Mouse (Mus musculus): ENCODE data around the gene Pnliprp2.

Gene Pnliprp2

GRCm38 (mm10) chr19:58759423-58759822 is at the start of gene Pnliprp2:
TSS of gene Pnliprp2 (plus strand) at chr19:58759719.
- DNase-seq (ENCODE audit: low spot score in 2 of 2) = peak in 1 of 2 experiments; percentile 69

- no peak for DNase-seq (ENCODE audit: low spot score in 2 of 2)
Observed at GRCm38 (mm10) chr19:58717925-58718324, 41.6 kb upstream of the Pnliprp2 start.

- DNase-seq (ENCODE audit: low spot score in 2 of 2) = no peak
Observed at GRCm38 (mm10) chr19:58720439-58720838, 39.1 kb upstream of the Pnliprp2 start.

GRCm38 (mm10) chr19:58726551-58726950 is 33.0 kb upstream of the Pnliprp2 start:
- no peak for DNase-seq (ENCODE audit: low spot score in 2 of 2)

GRCm38 (mm10) chr19:58727756-58728155 is 31.8 kb upstream of the Pnliprp2 start:
- DNase-seq (ENCODE audit: low spot score in 2 of 2) = no peak

GRCm38 (mm10) chr19:58728445-58729031 is 31.0 kb upstream of the Pnliprp2 start, which contains the start of gene Pnliprp1:
TSS of gene Pnliprp1 (plus strand) at chr19:58728887.
- no peak for DNase-seq (ENCODE audit: low spot score in 2 of 2)

- no peak for DNase-seq (ENCODE audit: low spot score in 2 of 2)
Observed at GRCm38 (mm10) chr19:58733216-58733615, 26.3 kb upstream of the Pnliprp2 start.

GRCm38 (mm10) chr19:58738111-58738510 is 21.4 kb upstream of the Pnliprp2 start:
- peak in 1 of 2 experiments; percentile 9 for DNase-seq (ENCODE audit: low spot score in 2 of 2)

GRCm38 (mm10) chr19:58741036-58741435 is 18.5 kb upstream of the Pnliprp2 start:
- DNase-seq (ENCODE audit: low spot score in 2 of 2) = peak in 1 of 2 experiments; percentile 12

GRCm38 (mm10) chr19:58742711-58743110 is 16.8 kb upstream of the Pnliprp2 start:
- DNase-seq (ENCODE audit: low spot score in 2 of 2) = no peak

- no peak for DNase-seq (ENCODE audit: low spot score in 2 of 2)
Observed at GRCm38 (mm10) chr19:58743736-58744135, 15.8 kb upstream of the Pnliprp2 start.

- DNase-seq (ENCODE audit: low spot score in 2 of 2) = peak in 1 of 2 experiments; percentile 50
Observed at GRCm38 (mm10) chr19:58747498-58748000, 12.0 kb upstream of the Pnliprp2 start.

- no peak for DNase-seq (ENCODE audit: low spot score in 2 of 2)
Observed at GRCm38 (mm10) chr19:58750822-58751221, 8.7 kb upstream of the Pnliprp2 start.

- DNase-seq (ENCODE audit: low spot score in 2 of 2) = no peak
Observed at GRCm38 (mm10) chr19:58751504-58751903, 8.0 kb upstream of the Pnliprp2 start.

GRCm38 (mm10) chr19:58758871-58759270 is 648 bp upstream of the Pnliprp2 start:
- no peak for DNase-seq (ENCODE audit: low spot score in 2 of 2)

- no peak for DNase-seq (ENCODE audit: low spot score in 2 of 2)
Observed at GRCm38 (mm10) chr19:58762316-58762715, 2.8 kb downstream of the Pnliprp2 start.

GRCm38 (mm10) chr19:58762848-58763541 is 3.5 kb downstream of the Pnliprp2 start:
- DNase-seq (ENCODE audit: low spot score in 2 of 2) = peak; percentile 72 to 75

GRCm38 (mm10) chr19:58767329-58767728 is 7.8 kb downstream of the Pnliprp2 start:
- no peak for DNase-seq (ENCODE audit: low spot score in 2 of 2)

GRCm38 (mm10) chr19:58776461-58776860 is 16.9 kb downstream of the Pnliprp2 start:
- DNase-seq (ENCODE audit: low spot score in 2 of 2) = no peak

GRCm38 (mm10) chr19:58781566-58781965 is 22.0 kb downstream of the Pnliprp2 start:
- no peak for DNase-seq (ENCODE audit: low spot score in 2 of 2)

- no peak for DNase-seq (ENCODE audit: low spot score in 2 of 2)
Observed at GRCm38 (mm10) chr19:58783938-58784337, 24.4 kb downstream of the Pnliprp2 start.

GRCm38 (mm10) chr19:58789194-58789593 is 29.7 kb downstream of the Pnliprp2 start:
- no peak for DNase-seq (ENCODE audit: low spot score in 2 of 2)

GRCm38 (mm10) chr19:58794284-58794683 is 34.8 kb downstream of the Pnliprp2 start, which contains the start of gene 1700019N19Rik:
TSS of gene 1700019N19Rik (minus strand) at chr19:58794461.
- no peak for DNase-seq (ENCODE audit: low spot score in 2 of 2)
